Mouse (Mus musculus): Measurements from ENCODE around the gene Rora.

DNA sequence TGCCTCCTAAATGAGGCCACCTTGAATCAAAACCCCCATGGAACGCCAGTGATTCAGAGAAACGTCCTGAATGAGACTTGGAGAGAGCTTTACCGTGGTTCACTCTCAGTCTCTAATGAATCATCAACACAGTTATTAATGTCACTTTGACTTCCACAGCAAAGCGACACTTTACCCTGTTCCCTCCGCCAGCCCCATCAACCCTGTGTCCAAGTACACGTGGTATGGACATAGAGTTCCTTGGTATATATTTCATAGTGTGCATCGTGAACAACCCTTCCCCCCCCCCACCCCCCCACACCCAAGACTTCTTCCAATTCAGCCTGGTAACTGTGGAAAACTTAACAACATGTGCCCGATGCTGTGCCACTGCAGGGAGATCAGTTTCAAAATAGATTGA lies 397.3 kb downstream of the Rora start:
- no peak for TF ChIP-seq MAX (IDR thresholded peaks at IDR 0.05)
- no peak for TF ChIP-seq CTCF (IDR thresholded peaks at IDR 0.05; ENCODE audit: control insufficient read depth, insufficient read depth, insufficient read length)
